Mouse (Mus musculus) spleen, postnatal 10 days (tissue): ENCODE measurements around the gene Stk36.

Experiments used
- DNase-seq, 2 experiments: peaks; one replicate each; pipeline ENCODE4 v3.0.0; 2021 to 2022; ENCODE audit warnings: low spot score in 2 of 2

Gene Stk36

GRCm38 (mm10) chr1:74668371-74668770 is 67.1 kb downstream of the Stk36 start:
- no peak for DNase-seq

- no peak for DNase-seq
Measured at GRCm38 (mm10) chr1:74672731-74673130, 71.5 kb downstream of the Stk36 start.

- DNase-seq = no peak
Measured at GRCm38 (mm10) chr1:74676863-74677262, 75.6 kb downstream of the Stk36 start.

- no peak for DNase-seq
Measured at GRCm38 (mm10) chr1:74677843-74678242, 76.6 kb downstream of the Stk36 start.
